Mouse (Mus musculus) stomach, adult 2 months (tissue): ENCODE data around the gene Gm8220. TPM values are rescaled to one million over a fixed set of nuclear protein-coding genes. Genes with fewer than 3 reads are reported as not detected.

ENCODE experiments used
- polyA plus RNA-seq: library from polyadenylated mRNA; depleted of rRNA; stranded (reverse); fragments of >200 nt; gene quantifications from 2 replicates; pipeline ENCODE4 v1.2.3, GENCODE M21; 2012; rRNA removed

Gm8220 gene
- polyA plus RNA-seq: not detected in 2 replicates

GRCm38 (mm10) chr14:44285280-44285679, at the start of gene Gm8220:
Gene Gm8220 (plus strand): TSS chr14:44285580.

GRCm38 (mm10) chr14:44338484-44338883, 53.1 kb downstream of the Gm8220 start, which contains the start of gene Gm5930:
Gene Gm5930 (minus strand): TSS chr14:44338584.

Other genes with a start within 250 kb of the Gm8220 start
- gene Ear2, start 182.9 kb upstream of the Gm8220 start, polyA plus RNA-seq: 9.3 and 16.4 TPM in 2 replicates
- gene Gm3327, start 161.7 kb upstream of the Gm8220 start, polyA plus RNA-seq: not detected in 2 replicates
- not detected in 2 replicates for gene Gm8212, start 87.9 kb upstream of the Gm8220 start, polyA plus RNA-seq
- not detected in 2 replicates for gene 4930503E14Rik, start 72.3 kb upstream of the Gm8220 start, polyA plus RNA-seq
- gene Gm5930, start 53.0 kb downstream of the Gm8220 start, polyA plus RNA-seq: not detected in 2 replicates
- gene Gm8229, start 79.8 kb downstream of the Gm8220 start, polyA plus RNA-seq: not detected in 2 replicates
- not detected in 2 replicates for gene Gm3371, start 125.1 kb downstream of the Gm8220 start, polyA plus RNA-seq
- not detected in 2 replicates for gene Gm8232, start 148.1 kb downstream of the Gm8220 start, polyA plus RNA-seq
- not detected in 2 replicates for gene BC061237, start 206.9 kb downstream of the Gm8220 start, polyA plus RNA-seq
- gene Gm17093, start 232.7 kb downstream of the Gm8220 start, polyA plus RNA-seq: not detected in 2 replicates